Mouse (Mus musculus): ENCODE measurements at regions not wholly inside any gene's neighbourhood (a gene's known extent, or its start where the extent isn't known, plus 50 kb on each side); places are given as distances from the start of the nearest gene placed in this dataset.

DNA sequence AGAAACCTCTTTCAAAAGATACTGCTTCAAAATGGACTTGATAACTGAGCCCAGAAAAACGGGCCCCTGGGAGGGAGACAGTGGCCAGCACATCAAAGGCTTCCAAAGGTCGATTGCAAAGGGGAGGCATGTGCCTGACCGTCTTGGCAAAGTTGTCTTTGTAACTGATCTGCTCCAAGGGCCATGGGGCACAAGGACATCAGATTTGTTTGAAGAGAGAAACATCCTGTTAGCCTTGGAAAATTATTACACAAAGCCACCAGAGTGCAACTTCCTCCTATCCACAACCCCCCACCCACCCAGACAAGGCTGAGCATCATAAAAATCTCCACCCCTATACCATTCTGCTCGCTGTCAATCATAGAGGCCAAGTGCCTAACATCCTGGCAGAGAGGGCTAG lies 284.7 kb upstream of the Id2 start:
- Histone ChIP-seq H3K4me1 (peaks cover 12% of the 10 kb centered on the region; the same call in 1 of the 2 replicates), H3K27ac (no peak overlapping the region), H3K36me3 (no peaks in the 10 kb centered on the region), H3K9ac (no peak overlapping the region), H3K4me2 (replicated peaks) (no peak overlapping the region), H3K27me3 (no peaks in the 10 kb centered on the region), H3K9me3 (no peaks in the 10 kb centered on the region), H3K4me3 (no peak overlapping the region)
- 37% methylated on average over 4 of the region's 4 CpGs for WGBS
- no peak for ATAC-seq (ENCODE audit: low FRiP score, low read depth)

DNA sequence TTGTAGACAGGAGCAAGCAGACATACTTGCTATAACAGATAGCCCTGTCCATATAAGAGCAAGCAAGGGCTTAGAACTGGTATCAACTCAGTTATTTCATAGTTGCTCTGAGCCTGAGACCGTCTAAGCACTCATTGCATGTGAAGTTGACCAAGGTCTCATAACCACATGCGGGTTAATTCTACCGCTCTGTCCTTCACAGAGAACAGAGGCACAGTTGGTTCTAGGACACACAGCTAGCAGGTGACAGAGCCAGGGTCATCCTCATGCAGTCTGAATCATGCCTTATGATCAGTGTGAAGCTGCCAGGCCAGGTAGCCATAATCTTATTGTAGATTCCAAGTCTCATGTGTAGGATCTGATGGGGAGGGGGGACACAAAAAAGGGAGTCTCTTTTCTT lies 283.1 kb upstream of the Id2 start:
- Histone ChIP-seq H3K9ac (no peak overlapping the region), H3K27me3 (no peaks in the 10 kb centered on the region), H3K4me1 (peaks cover 18% of the 10 kb centered on the region), H3K4me3 (no peak overlapping the region), H3K27ac (no peak overlapping the region), H3K9me3 (no peaks in the 10 kb centered on the region), H3K4me2 (replicated peaks) (no peak overlapping the region), H3K36me3 (no peaks in the 10 kb centered on the region)
- 93% methylated on average over 3 of the region's 3 CpGs for WGBS
- no peak for ATAC-seq (ENCODE audit: low FRiP score, low read depth)

DNA sequence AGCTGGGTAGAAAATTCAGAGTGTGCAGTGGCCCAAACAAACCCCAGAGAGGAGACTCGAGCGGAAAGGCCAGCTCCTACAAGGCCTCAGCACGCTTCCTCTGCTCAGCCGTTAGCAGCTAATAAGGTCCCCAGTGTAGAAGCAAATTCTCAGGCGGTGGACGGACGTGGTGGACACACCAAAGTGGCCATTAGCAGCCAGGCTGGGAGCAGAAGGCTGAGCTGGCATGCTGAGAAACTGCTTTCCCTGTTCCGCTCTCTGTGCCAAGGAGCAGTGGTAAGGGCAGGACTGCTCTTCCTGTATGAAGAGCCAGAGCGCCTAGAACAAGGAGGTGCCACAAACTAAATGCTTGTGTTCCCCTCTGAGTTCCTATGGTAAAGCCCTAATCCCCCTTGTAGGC lies 282.1 kb upstream of the Id2 start:
- H3K27ac ChIP-seq, result no peak overlapping the region
- H3K36me3 ChIP-seq, result no peaks in the 10 kb centered on the region
- no peak overlapping the region for H3K4me2 ChIP-seq (replicated peaks)
- no peaks in the 10 kb centered on the region for H3K27me3 ChIP-seq
- no peak overlapping the region for H3K4me3 ChIP-seq
- no peak for ATAC-seq (ENCODE audit: low FRiP score, low read depth)
- WGBS, result 70% methylated on average over 9 of the region's 9 CpGs
- H3K9ac ChIP-seq, result no peak overlapping the region
- H3K4me1 ChIP-seq, result peaks cover 18% of the 10 kb centered on the region
- no peaks in the 10 kb centered on the region for H3K9me3 ChIP-seq

DNA sequence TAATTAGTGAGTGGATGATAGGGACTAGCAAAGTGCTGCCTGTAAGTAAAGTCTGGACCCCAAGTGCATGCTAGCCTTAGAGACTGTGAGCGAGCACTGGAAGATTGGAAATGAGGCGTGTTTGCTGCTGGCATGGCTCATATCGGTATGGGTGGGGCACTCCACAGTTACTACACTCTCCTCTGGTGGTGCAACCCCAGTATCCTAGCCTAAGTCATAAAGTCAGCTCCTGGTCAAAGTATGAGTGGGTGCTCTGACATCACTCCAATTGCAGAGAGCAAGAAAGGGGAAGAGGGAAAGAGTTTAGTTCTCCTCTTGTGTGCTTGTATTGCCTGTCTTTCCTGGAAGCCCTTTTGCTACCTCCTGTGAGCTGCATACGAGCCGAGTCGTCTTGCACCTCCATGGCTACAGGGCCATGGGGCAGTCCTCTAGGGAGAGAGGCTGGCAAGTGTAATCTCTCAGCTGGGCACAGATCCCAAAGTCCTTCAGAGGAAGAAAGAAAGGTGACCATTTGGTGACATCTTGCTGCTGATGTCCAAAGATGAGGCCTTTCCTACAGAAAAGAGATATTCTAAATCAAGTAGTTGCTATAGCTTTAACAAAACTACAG lies 281.2 kb upstream of the Id2 start:
- ATAC-seq (ENCODE audit: low FRiP score, low read depth), result no peak
- Histone ChIP-seq H3K9me3 (no peaks in the 10 kb centered on the region), H3K27me3 (no peaks in the 10 kb centered on the region), H3K27ac (no peak overlapping the region), H3K9ac (no peak overlapping the region), H3K4me3 (no peak overlapping the region), H3K4me1 (peaks cover 18% of the 10 kb centered on the region), H3K36me3 (no peaks in the 10 kb centered on the region), H3K4me2 (replicated peaks) (no peak overlapping the region)
- 65% methylated on average over 6 of the region's 6 CpGs for WGBS

DNA sequence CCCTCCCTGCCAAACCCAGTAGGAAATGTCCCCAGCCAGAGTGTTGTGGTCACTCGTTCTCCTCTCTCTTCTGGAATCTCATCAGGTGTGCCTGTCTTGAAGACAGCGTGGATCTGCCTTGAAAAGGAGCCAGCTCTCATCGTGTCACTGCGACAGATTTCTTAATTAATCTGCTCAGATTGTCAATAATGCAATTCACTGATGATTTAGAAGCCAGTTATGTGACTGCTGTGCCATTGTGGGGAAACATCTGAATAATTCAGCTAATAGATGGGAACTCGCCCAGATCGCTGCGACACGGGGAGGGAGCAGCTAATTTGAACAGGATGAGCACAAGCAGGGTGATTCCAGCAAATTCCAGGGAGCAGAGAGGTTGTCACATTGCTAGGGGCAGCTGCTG lies 279.5 kb upstream of the Id2 start:
- Histone ChIP-seq H3K27me3 (no peaks in the 10 kb centered on the region), H3K4me2 (replicated peaks) (no peak overlapping the region), H3K9ac (no peak overlapping the region), H3K36me3 (no peaks in the 10 kb centered on the region), H3K4me3 (no peak overlapping the region), H3K27ac (no peak overlapping the region), H3K9me3 (no peaks in the 10 kb centered on the region), H3K4me1 (peaks cover 18% of the 10 kb centered on the region)
- ATAC-seq (ENCODE audit: low FRiP score, low read depth), result no peak
- WGBS, result 64% methylated on average over 8 of the region's 8 CpGs

DNA sequence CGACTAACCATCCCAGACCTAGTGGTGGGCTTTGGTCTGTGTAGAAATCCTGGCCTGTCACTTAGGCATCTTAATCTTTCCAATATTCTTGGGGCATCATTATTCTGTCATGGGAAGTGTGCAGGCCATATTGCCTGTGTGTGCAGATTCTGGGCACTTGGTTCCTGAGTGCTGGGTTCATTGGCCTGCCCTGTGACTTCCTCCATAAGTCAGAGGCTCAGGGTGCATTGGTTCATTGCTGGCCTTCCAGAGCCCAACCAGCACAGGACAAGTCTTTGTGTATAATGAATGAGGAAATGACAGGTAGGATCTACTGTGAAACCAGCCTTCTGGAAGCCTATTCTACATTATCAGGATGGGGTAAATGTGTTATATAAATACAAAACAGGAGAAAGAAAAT lies 270.6 kb upstream of the Id2 start:
- Histone ChIP-seq H3K27me3 (no peaks in the 10 kb centered on the region), H3K36me3 (no peaks in the 10 kb centered on the region), H3K9ac (no peak overlapping the region), H3K27ac (no peak overlapping the region), H3K9me3 (no peaks in the 10 kb centered on the region), H3K4me1 (no peaks in the 10 kb centered on the region), H3K4me3 (no peak overlapping the region), H3K4me2 (replicated peaks) (no peak overlapping the region)
- no peak for ATAC-seq (ENCODE audit: low FRiP score, low read depth)
- 97% methylated on average over 1 of the region's 1 CpGs for WGBS

DNA sequence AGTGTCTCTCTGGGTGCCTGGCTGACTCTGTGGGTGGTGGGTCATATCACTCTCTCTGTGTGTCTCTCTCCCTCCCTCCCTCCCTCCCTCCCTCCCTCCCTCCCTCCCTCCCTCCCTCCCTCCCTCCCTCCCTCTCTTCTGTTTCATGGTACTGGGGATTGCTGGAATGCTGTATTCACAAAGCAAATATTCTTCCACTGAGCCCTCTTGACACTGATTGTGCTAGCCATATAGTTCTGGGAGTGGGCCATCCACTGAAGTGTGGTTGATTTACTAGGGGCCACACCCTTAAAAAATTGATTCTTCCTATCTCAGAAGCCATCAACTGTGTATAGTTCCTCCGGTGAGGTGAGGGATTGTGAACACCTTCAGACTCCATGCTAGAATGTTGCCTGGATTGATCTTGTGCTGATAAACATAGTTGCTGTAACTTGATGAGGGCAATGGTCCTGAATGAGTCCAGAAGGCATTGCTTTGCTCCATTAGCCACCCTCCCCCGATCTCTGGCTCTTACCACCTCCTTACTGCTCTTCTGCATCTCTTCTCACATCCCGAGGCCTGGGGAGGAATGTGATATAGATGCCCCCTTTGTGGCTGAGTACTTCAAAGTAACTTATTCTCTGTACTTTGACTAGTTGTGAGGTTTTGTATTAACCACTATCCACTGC lies 268.8 kb upstream of the Id2 start:
- H3K27ac ChIP-seq, result no peak overlapping the region
- 47% methylated on average over 3 of the region's 3 CpGs for WGBS
- H3K27me3 ChIP-seq, result no peaks in the 10 kb centered on the region
- H3K4me1 ChIP-seq, result no peaks in the 10 kb centered on the region
- H3K4me3 ChIP-seq, result no peak overlapping the region
- no peak overlapping the region for H3K4me2 ChIP-seq (replicated peaks)
- H3K36me3 ChIP-seq, result no peaks in the 10 kb centered on the region
- no peak for ATAC-seq (ENCODE audit: low FRiP score, low read depth)
- H3K9ac ChIP-seq, result no peak overlapping the region
- H3K9me3 ChIP-seq, result no peaks in the 10 kb centered on the region

DNA sequence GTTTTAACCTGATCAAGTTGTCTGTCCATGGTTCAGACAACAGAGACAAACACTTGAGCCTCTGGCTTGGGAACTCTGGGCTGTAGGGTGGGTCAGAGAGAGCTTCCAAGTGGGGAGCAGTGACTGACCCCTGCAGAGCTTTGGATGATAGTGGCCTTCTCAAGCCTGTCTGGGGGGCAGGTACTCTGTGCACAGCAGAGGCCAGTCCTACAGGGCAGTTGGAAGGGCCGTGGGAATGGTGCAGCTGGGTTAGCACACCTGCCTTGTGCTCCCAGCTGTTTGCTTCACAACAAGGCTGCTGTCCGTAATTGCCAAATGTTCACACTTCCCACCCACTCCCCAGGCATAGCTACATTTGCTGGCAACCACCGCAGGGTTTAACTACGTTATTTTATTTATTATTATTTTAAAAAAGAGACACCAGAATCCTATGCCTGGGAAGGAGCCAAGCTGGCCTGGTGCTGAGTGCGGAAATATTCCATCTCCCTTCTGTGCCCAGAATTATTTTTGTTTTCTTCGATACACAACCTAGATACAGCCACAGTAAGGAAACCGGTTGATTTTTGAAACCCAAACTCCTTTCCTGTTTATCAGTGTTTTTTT lies 268.1 kb upstream of the Id2 start:
- ATAC-seq (ENCODE audit: low FRiP score, low read depth), result no peak
- Histone ChIP-seq H3K4me3 (no peak overlapping the region), H3K9ac (no peak overlapping the region), H3K36me3 (no peaks in the 10 kb centered on the region), H3K4me2 (replicated peaks) (no peak overlapping the region), H3K27me3 (no peaks in the 10 kb centered on the region), H3K9me3 (no peaks in the 10 kb centered on the region), H3K27ac (no peak overlapping the region), H3K4me1 (no peaks in the 10 kb centered on the region)
- 53% methylated on average over 7 of the region's 7 CpGs for WGBS

DNA sequence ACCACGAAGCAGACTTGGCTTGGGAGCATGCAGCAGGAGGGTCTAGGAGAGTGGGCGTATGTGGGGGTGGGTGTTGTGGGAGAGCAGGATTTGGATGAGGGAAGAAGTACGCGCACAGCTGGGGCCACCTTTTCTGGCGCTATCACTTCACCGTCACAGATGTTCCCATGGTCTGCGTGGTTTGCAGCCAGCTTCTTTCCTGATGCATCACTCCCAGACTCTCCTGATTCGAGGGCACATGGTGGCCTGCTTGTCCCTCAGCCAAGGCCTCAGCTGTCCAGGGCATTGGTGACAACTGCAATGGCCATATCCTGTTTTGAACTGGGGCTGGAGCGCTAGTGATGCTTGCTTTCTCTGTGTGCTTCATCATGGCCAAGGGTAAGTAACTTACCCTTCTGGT lies 266.9 kb upstream of the Id2 start:
- no peak for ATAC-seq (ENCODE audit: low FRiP score, low read depth)
- Histone ChIP-seq H3K27ac (no peak overlapping the region), H3K9ac (no peak overlapping the region), H3K36me3 (no peaks in the 10 kb centered on the region), H3K4me1 (no peaks in the 10 kb centered on the region), H3K4me2 (replicated peaks) (no peak overlapping the region), H3K9me3 (no peaks in the 10 kb centered on the region), H3K27me3 (no peaks in the 10 kb centered on the region), H3K4me3 (no peak overlapping the region)
- WGBS, result 85% methylated on average over 9 of the region's 9 CpGs

DNA sequence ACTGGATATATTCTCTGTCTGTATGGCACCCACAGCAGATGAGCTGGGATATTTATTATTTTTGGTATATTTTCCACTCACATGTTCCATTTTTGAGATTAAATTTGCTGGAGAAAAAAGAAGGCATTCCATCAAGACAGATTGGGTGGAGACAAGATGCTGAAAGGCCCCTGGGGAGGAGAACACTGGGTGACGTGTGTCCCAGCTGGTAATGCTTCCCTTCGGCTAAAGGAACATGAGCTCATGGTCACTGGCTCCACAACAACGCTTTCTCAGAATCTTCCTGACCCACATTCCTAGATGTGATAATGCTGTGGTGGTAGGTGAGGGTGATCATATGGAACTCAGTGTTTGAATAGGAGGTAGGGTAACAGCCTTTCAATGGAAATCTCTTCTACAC lies 266.4 kb upstream of the Id2 start:
- Histone ChIP-seq H3K36me3 (no peaks in the 10 kb centered on the region), H3K4me2 (replicated peaks) (no peak overlapping the region), H3K4me3 (no peak overlapping the region), H3K4me1 (no peaks in the 10 kb centered on the region), H3K9ac (no peak overlapping the region), H3K27me3 (no peaks in the 10 kb centered on the region), H3K9me3 (no peaks in the 10 kb centered on the region), H3K27ac (no peak overlapping the region)
- ATAC-seq (ENCODE audit: low FRiP score, low read depth), result no peak
- 90% methylated on average over 3 of the region's 3 CpGs for WGBS

DNA sequence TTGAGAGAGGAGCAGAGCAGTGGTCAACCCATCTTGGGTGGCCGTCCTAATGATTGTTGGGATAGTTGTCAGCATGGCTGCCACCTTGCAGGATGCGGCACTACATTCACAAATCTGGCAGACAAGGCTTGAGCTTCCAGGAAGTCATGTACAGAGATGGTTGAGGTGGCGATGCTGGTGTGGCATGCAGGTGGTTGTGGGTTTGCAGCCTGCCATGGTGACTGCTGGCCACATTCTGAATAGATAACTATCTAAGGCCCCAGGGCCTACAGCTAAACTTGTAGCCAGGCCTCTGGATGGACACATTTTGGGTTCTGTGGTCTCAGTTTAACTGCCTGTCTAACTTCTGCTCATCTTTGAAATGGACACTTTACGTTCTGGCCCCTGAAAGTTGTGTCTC lies 265.8 kb upstream of the Id2 start:
- no peak for ATAC-seq (ENCODE audit: low FRiP score, low read depth)
- H3K9me3 ChIP-seq, result no peaks in the 10 kb centered on the region
- no peaks in the 10 kb centered on the region for H3K27me3 ChIP-seq
- H3K27ac ChIP-seq, result no peak overlapping the region
- H3K4me2 ChIP-seq (replicated peaks), result no peak overlapping the region
- H3K36me3 ChIP-seq, result no peaks in the 10 kb centered on the region
- H3K4me1 ChIP-seq, result no peaks in the 10 kb centered on the region
- 91% methylated on average over 4 of the region's 4 CpGs for WGBS
- no peak overlapping the region for H3K9ac ChIP-seq
- H3K4me3 ChIP-seq, result no peak overlapping the region

DNA sequence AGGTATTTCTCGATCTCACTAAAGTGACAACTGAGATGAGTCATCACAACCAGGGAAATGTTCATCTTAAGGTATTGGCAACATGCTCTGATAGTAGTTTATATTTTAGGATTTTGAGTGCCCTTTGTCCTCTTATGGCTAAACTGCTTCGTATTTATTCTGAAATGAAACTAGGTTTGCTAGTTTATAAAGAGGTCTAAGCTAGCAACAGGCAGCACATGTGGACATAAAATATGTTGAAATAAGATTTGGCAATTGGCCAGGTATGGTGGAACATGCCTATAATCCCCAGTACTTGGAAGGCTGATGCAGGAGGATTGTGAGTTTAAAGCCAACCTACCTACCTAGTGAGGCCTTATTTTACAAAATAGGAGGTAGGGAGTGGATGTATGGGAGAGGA lies 263.8 kb upstream of the Id2 start:
- 90% methylated on average over 2 of the region's 2 CpGs for WGBS
- Histone ChIP-seq H3K4me1 (no peaks in the 10 kb centered on the region), H3K4me3 (no peak overlapping the region), H3K9me3 (no peaks in the 10 kb centered on the region), H3K27ac (no peak overlapping the region), H3K9ac (no peak overlapping the region), H3K4me2 (replicated peaks) (no peak overlapping the region), H3K27me3 (no peaks in the 10 kb centered on the region), H3K36me3 (no peaks in the 10 kb centered on the region)
- ATAC-seq (ENCODE audit: low FRiP score, low read depth), result no peak

DNA sequence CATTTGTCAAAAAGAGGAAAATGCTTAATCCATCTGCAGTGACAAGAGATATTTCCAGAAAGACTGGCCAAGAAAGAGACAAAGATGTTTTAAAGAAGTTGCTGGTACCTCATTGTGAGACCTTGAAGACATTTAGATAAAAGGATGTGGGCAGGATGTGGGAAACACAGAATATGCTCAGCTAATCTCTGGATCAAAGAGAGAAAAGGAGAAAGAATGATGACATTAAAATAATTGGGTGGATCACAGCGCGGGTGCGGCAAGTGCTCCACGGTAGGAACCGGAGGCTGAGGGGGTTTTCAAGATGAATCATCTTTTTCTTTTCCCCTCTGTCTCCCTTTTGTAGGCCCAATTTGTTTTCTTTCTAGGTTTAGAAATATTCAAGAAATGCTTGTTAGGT lies 263.0 kb upstream of the Id2 start:
- no peaks in the 10 kb centered on the region for H3K9me3 ChIP-seq
- no peak overlapping the region for H3K4me3 ChIP-seq
- H3K4me1 ChIP-seq, result no peaks in the 10 kb centered on the region
- no peak overlapping the region for H3K9ac ChIP-seq
- ATAC-seq (ENCODE audit: low FRiP score, low read depth), result no peak
- 94% methylated on average over 5 of the region's 5 CpGs for WGBS
- no peak overlapping the region for H3K4me2 ChIP-seq (replicated peaks)
- H3K27me3 ChIP-seq, result no peaks in the 10 kb centered on the region
- no peak overlapping the region for H3K27ac ChIP-seq
- no peaks in the 10 kb centered on the region for H3K36me3 ChIP-seq
